Mouse (Mus musculus): Measurements from ENCODE around the gene Gm45785.
"Not testable (repeated sequence)": the region's sequence is repeated elsewhere in the genome, so short reads cannot be mapped to it uniquely, and the experiment has no call there.

Gene Gm45785

GRCm38 (mm10) chr7:140855860-140856784 lies at the start of gene Gm45785:
Gene Gm45785 (minus strand): TSS chr7:140856331.
- DNase-seq (ENCODE audit: low spot score), result peak; percentile 83

GRCm38 (mm10) chr7:140905642-140906081 lies 49.5 kb upstream of the Gm45785 start:
- DNase-seq (ENCODE audit: low spot score), result no peak

- peak; percentile 34 for DNase-seq (ENCODE audit: low spot score)
Measured at GRCm38 (mm10) chr7:140903212-140903611, 47.1 kb upstream of the Gm45785 start.

GRCm38 (mm10) chr7:140902036-140902875 lies 46.1 kb upstream of the Gm45785 start:
- no peak for DNase-seq (ENCODE audit: low spot score)

- DNase-seq (ENCODE audit: low spot score), result no peak
Measured at GRCm38 (mm10) chr7:140900220-140900619, 44.1 kb upstream of the Gm45785 start, which contains the start of gene Cox8b. Gene Cox8b (minus strand): TSS chr7:140900446.

- DNase-seq (ENCODE audit: low spot score), result no peak
Measured at GRCm38 (mm10) chr7:140899121-140899520, 43.0 kb upstream of the Gm45785 start.

GRCm38 (mm10) chr7:140897863-140898262 lies 41.7 kb upstream of the Gm45785 start:
- no peak for DNase-seq (ENCODE audit: low spot score)

- no peak for DNase-seq (ENCODE audit: low spot score)
Measured at GRCm38 (mm10) chr7:140894611-140895010, 38.5 kb upstream of the Gm45785 start.

- DNase-seq (ENCODE audit: low spot score), result no peak
Measured at GRCm38 (mm10) chr7:140894031-140894430, 37.9 kb upstream of the Gm45785 start.

GRCm38 (mm10) chr7:140890636-140891035 lies 34.5 kb upstream of the Gm45785 start:
- not testable (repeated sequence) for DNase-seq (ENCODE audit: low spot score)

- DNase-seq (ENCODE audit: low spot score), result no peak
Measured at GRCm38 (mm10) chr7:140882469-140882803, 26.3 kb upstream of the Gm45785 start.

GRCm38 (mm10) chr7:140881696-140882468 lies 25.8 kb upstream of the Gm45785 start, which contains the start of the genes Psmd13 and Sirt3:
Gene Psmd13 (plus strand): TSS chr7:140881968.
Gene Sirt3 (minus strand): TSS chr7:140882309.
- DNase-seq (ENCODE audit: low spot score), result peak; percentile 88

- DNase-seq (ENCODE audit: low spot score), result no peak
Measured at GRCm38 (mm10) chr7:140880865-140881515, 24.9 kb upstream of the Gm45785 start.

- DNase-seq (ENCODE audit: low spot score), result no peak
Measured at GRCm38 (mm10) chr7:140880419-140880818, 24.3 kb upstream of the Gm45785 start.

GRCm38 (mm10) chr7:140879355-140879754 lies 23.2 kb upstream of the Gm45785 start:
- no peak for DNase-seq (ENCODE audit: low spot score)

GRCm38 (mm10) chr7:140877364-140877763 lies 21.2 kb upstream of the Gm45785 start:
- DNase-seq (ENCODE audit: low spot score), result no peak

- no peak for DNase-seq (ENCODE audit: low spot score)
Measured at GRCm38 (mm10) chr7:140874224-140874623, 18.1 kb upstream of the Gm45785 start.

- no peak for DNase-seq (ENCODE audit: low spot score)
Measured at GRCm38 (mm10) chr7:140864761-140865160, 8.6 kb upstream of the Gm45785 start.

GRCm38 (mm10) chr7:140860728-140861127 lies 4.6 kb upstream of the Gm45785 start:
- no peak for DNase-seq (ENCODE audit: low spot score)

GRCm38 (mm10) chr7:140859997-140860396 lies 3.9 kb upstream of the Gm45785 start:
- no peak for DNase-seq (ENCODE audit: low spot score)

- no peak for DNase-seq (ENCODE audit: low spot score)
Measured at GRCm38 (mm10) chr7:140858746-140859145, 2.6 kb upstream of the Gm45785 start.

All from ovary, adult 18-20 months (tissue).